9 mouse cellular contexts compared by ENCODE assay signal in genomic region chr6:100512676-100513075, GRCm38 (mm10).
DNase-seq lines count a peak whose midpoint lies in the region; ATAC-seq and TF ChIP-seq lines count a peak whose summit lies in the region.
"Had no signal": no experiment of that assay in that cellular context is flagged by ENCODE, and none has a peak within 500 bp of the region (broad histone marks: within the 10 kb centered on the region; RNA-seq: fewer than 3 reads in every experiment).

No protein-coding gene starts in this region.

- H3K27ac ChIP-seq in intestine, postnatal 0 days (ENCODE audit: low read depth, low read length), result no peak overlapping the region
- no peak overlapping the region for H3K27ac ChIP-seq in intestine, embryonic 16.5 days (ENCODE audit: low read length)
- H3K27ac ChIP-seq in liver, embryonic 14.5 days, result no peak overlapping the region
- H3K27ac ChIP-seq in hindbrain, embryonic 16.5 days (ENCODE audit: low read depth, low read length), result no peak overlapping the region
- H3K27ac ChIP-seq: lung, embryonic 15.5 days had no signal

- H3K4me3 ChIP-seq in intestine, postnatal 0 days (ENCODE audit: low read depth, low read length), result no peak overlapping the region
- H3K4me3 ChIP-seq in intestine, embryonic 16.5 days (ENCODE audit: low read length), result no peak overlapping the region
- no peak overlapping the region for H3K4me3 ChIP-seq in liver, embryonic 14.5 days (ENCODE audit: insufficient read depth in 1 of 2, low read depth in 2 of 2, low read length in 2 of 2)
- no peak overlapping the region for H3K4me3 ChIP-seq in hindbrain, embryonic 16.5 days (ENCODE audit: low read length)
- H3K4me3 ChIP-seq: lung, embryonic 15.5 days had no signal

- no peaks in the 10 kb centered on the region for H3K27me3 ChIP-seq in intestine, postnatal 0 days (replicated peaks; ENCODE audit: control insufficient read depth, insufficient read depth, low read length)
- no peaks in the 10 kb centered on the region for H3K27me3 ChIP-seq in intestine, embryonic 16.5 days (replicated peaks; ENCODE audit: control insufficient read depth, insufficient read depth, low read length)
- no peaks in the 10 kb centered on the region for H3K27me3 ChIP-seq in liver, embryonic 14.5 days (ENCODE audit: control insufficient read depth, insufficient read depth, low read length)
- peaks cover 3% of the 10 kb centered on the region; the same call in 1 of the 2 replicates for H3K27me3 ChIP-seq in hindbrain, embryonic 16.5 days (replicated peaks; ENCODE audit: control insufficient read depth, insufficient read depth, low read length)

- H3K4me1 ChIP-seq in intestine, postnatal 0 days (replicated peaks; ENCODE audit: control insufficient read depth, insufficient read depth, low read length), result no peaks in the 10 kb centered on the region
- no peaks in the 10 kb centered on the region for H3K4me1 ChIP-seq in intestine, embryonic 16.5 days (ENCODE audit: control insufficient read depth, insufficient read depth, low read length)
- H3K4me1 ChIP-seq in liver, embryonic 14.5 days (replicated peaks; ENCODE audit: control insufficient read depth in 2 of 2, insufficient read depth in 2 of 2, low read length in 1 of 2), result no peaks in the 10 kb centered on the region
- no peaks in the 10 kb centered on the region for H3K4me1 ChIP-seq in hindbrain, embryonic 16.5 days (ENCODE audit: control insufficient read depth, insufficient read depth, low read depth, low read length)
- H3K4me1 ChIP-seq: lung, embryonic 15.5 days had no signal

- WGBS in intestine, postnatal 0 days, result 52% methylated on average over 4 of the region's 4 CpGs
- 55% methylated on average over 4 of the region's 4 CpGs for WGBS in intestine, embryonic 16.5 days
- WGBS in liver, embryonic 14.5 days (ENCODE audit: insufficient replicate concordance), result 29% methylated on average over 4 of the region's 4 CpGs
- 59% methylated on average over 4 of the region's 4 CpGs for WGBS in hindbrain, embryonic 16.5 days

- DNase-seq in A20 (ENCODE audit: low read depth, low spot score), result peak; percentile 72
- peak; percentile 53 for DNase-seq in NIH3T3 (ENCODE audit: low read depth)
- DNase-seq in liver, embryonic 14.5 days (ENCODE audit: low read depth in 3 of 3, low spot score in 3 of 3), result no peak
- DNase-seq in ovary, postnatal 14 days (ENCODE audit: low spot score), result no peak
- no peak for DNase-seq in layer of hippocampus, postnatal 36 days

- H3K9ac ChIP-seq in intestine, postnatal 0 days (ENCODE audit: low read depth, low read length), result no peak overlapping the region
- H3K9ac ChIP-seq in intestine, embryonic 16.5 days (ENCODE audit: low read depth, low read length), result no peak overlapping the region
- no peak overlapping the region for H3K9ac ChIP-seq in liver, embryonic 14.5 days (replicated peaks)
- no peak overlapping the region for H3K9ac ChIP-seq in hindbrain, embryonic 16.5 days (ENCODE audit: low read depth, low read length)
- H3K9ac ChIP-seq: lung, embryonic 15.5 days had no signal

- no peak for TF ChIP-seq EP300 in liver, embryonic 14.5 days (IDR thresholded peaks at IDR 0.05; ENCODE audit: low read depth)

- ATAC-seq in intestine, postnatal 0 days, result no peak
- ATAC-seq in intestine, embryonic 16.5 days, result no peak
- ATAC-seq in liver, embryonic 14.5 days (ENCODE audit: insufficient read depth), result no peak
- ATAC-seq in hindbrain, embryonic 16.5 days, result no peak

- TF ChIP-seq CTCF in intestine, postnatal 0 days (IDR thresholded peaks at IDR 0.05; ENCODE audit: low read depth), result peak; percentile 63
- peak; percentile 49 for TF ChIP-seq CTCF in liver, embryonic 14.5 days (IDR thresholded peaks at IDR 0.05; ENCODE audit: low read depth)

- H3K36me3 ChIP-seq in intestine, postnatal 0 days (ENCODE audit: control insufficient read depth, insufficient read depth), result no peaks in the 10 kb centered on the region
- H3K36me3 ChIP-seq in intestine, embryonic 16.5 days (ENCODE audit: control insufficient read depth, insufficient read depth, low read length), result no peaks in the 10 kb centered on the region
- no peaks in the 10 kb centered on the region for H3K36me3 ChIP-seq in liver, embryonic 14.5 days (replicated peaks; ENCODE audit: control insufficient read depth, insufficient read depth, low read depth)
- no peaks in the 10 kb centered on the region for H3K36me3 ChIP-seq in hindbrain, embryonic 16.5 days (ENCODE audit: control insufficient read depth, insufficient read depth, low read length)
- H3K36me3 ChIP-seq: lung, embryonic 15.5 days had no signal

- H3K4me2 ChIP-seq in intestine, postnatal 0 days (replicated peaks; ENCODE audit: low read depth), result no peak overlapping the region
- no peak overlapping the region for H3K4me2 ChIP-seq in intestine, embryonic 16.5 days (ENCODE audit: low read depth, low read length)
- no peak overlapping the region for H3K4me2 ChIP-seq in liver, embryonic 14.5 days (ENCODE audit: low read depth)
- no peak overlapping the region for H3K4me2 ChIP-seq in hindbrain, embryonic 16.5 days (ENCODE audit: low read length)
- H3K4me2 ChIP-seq: lung, embryonic 15.5 days had no signal

- no peaks in the 10 kb centered on the region for H3K9me3 ChIP-seq in intestine, postnatal 0 days (ENCODE audit: control insufficient read depth)
- no peaks in the 10 kb centered on the region for H3K9me3 ChIP-seq in intestine, embryonic 16.5 days (ENCODE audit: control insufficient read depth, low read length)
- H3K9me3 ChIP-seq in liver, embryonic 14.5 days (ENCODE audit: control insufficient read depth, low read length), result no peaks in the 10 kb centered on the region
- H3K9me3 ChIP-seq in hindbrain, embryonic 16.5 days (ENCODE audit: control insufficient read depth, low read length), result no peaks in the 10 kb centered on the region

Comparison
In these comparisons a context has a peak if more than half of its experiments do, and no peak if none do; other contexts are left out.
1. DNase-seq: peak in A20 (single experiment) and NIH3T3 (single experiment); none in liver, embryonic 14.5 days (0 of 3), ovary, postnatal 14 days (single experiment) and layer of hippocampus, postnatal 36 days (0 of 2).